Mouse (Mus musculus) cerebellum, adult 2 months (tissue): ENCODE measurements around the gene Bcl2l2. TPM values are rescaled to one million over a fixed set of nuclear protein-coding genes. Genes with fewer than 3 reads are reported as not detected.

Source experiments
- DNase-seq, 2 experiments: peaks; one replicate each; pipeline ENCODE4 v3.0.0; 2021
- H3K27ac ChIP-seq: fragments of 200-500 bp; 2 replicates; pipeline ENCODE4 v1.5.1; 2012; ENCODE audit warnings: low read length, control low read depth, inconsistent platforms; ENCODE audit not compliant: insufficient read depth
- H3K27me3 ChIP-seq: fragments of 200-500 bp; 2 replicates; pipeline ENCODE4 v1.6.1; 2012; ENCODE audit warnings: inconsistent platforms, mild to moderate bottlenecking, low read length, moderate library complexity; ENCODE audit not compliant: control insufficient read depth, insufficient read depth
- H3K4me1 ChIP-seq: fragments of 200-500 bp; 2 replicates; pipeline ENCODE4 v1.6.1; 2011; ENCODE audit warnings: low read length; ENCODE audit not compliant: control insufficient read depth, insufficient read depth
- H3K4me3 ChIP-seq: fragments of 200-500 bp; replicated peaks from 2 replicates; pipeline ENCODE3; 2011; ENCODE audit warnings: mild to moderate bottlenecking, low read depth, low read length, control low read depth; ENCODE audit not compliant: insufficient read depth
- CTCF ChIP-seq: fragments of 200-500 bp; IDR thresholded peaks from 2 replicates; pipeline ENCODE4 v1.5.1; 2011; ENCODE audit warnings: low read depth, mild to moderate bottlenecking, control low read depth, low read length, moderate library complexity, borderline replicate concordance; ENCODE audit not compliant: insufficient read depth
- POLR2A ChIP-seq: fragments of 200-500 bp; IDR thresholded peaks from 2 replicates; pipeline ENCODE4 v1.6.1; 2011; ENCODE audit warnings: low read length, control low read depth, borderline replicate concordance; ENCODE audit not compliant: insufficient read depth
- WGBS: fragments of 180-500 bp; shearing (Covaris S2); methylation state at CpG from one replicate; pipeline ENCODE4 v1.1.7; 2018; 5-methylcytosine and 5-hydroxymethylcytosine counted together
- polyA plus RNA-seq: library from polyadenylated mRNA; depleted of rRNA; stranded (reverse); fragments of >200 nt; gene quantifications from 2 replicates; pipeline ENCODE4 v1.2.3, GENCODE M21; 2012; rRNA removed

The Bcl2l2 gene
- polyA plus RNA-seq, 1 experiment: 113 TPM

GRCm38 (mm10) chr14:54935904-54936830 lies 53.0 kb downstream of the Bcl2l2 start, which contains the start of gene Cmtm5:
TSS of gene Cmtm5 (plus strand) at chr14:54936261.
- H3K27me3 ChIP-seq: no peaks in the 10 kb centered on the region
- DNase-seq: peak; percentile 36 to 65
- WGBS: 17% methylated on average over 8 of the region's 8 CpGs
- H3K27ac ChIP-seq: peak within 1 kb of the TSS; percentile 68; the same call in 1 of the 2 replicates
- TF ChIP-seq CTCF: no peak; the same call in 1 of the 2 replicates
- TF ChIP-seq POLR2A: no peak
- no peaks in the 10 kb centered on the region for H3K4me1 ChIP-seq
- peak within 1 kb of the TSS; percentile 29 for H3K4me3 ChIP-seq

- H3K4me1 ChIP-seq: no peaks in the 10 kb centered on the region
- peak overlapping the region; percentile 29 for H3K4me3 ChIP-seq
- WGBS: 58% methylated on average over 6 of the region's 6 CpGs
- H3K27me3 ChIP-seq: no peaks in the 10 kb centered on the region
- H3K27ac ChIP-seq: no peak overlapping the region; the same call in 1 of the 2 replicates
- TF ChIP-seq POLR2A (no peak), CTCF (no peak)
- no peak for DNase-seq
Measured at GRCm38 (mm10) chr14:54936831-54937160, 53.6 kb downstream of the Bcl2l2 start.

- Histone ChIP-seq H3K4me1 (no peaks in the 10 kb centered on the region), H3K27ac (no peak overlapping the region), H3K27me3 (no peaks in the 10 kb centered on the region), H3K4me3 (no peak overlapping the region)
- TF ChIP-seq CTCF: no peak
- no peak for TF ChIP-seq POLR2A
- no peak for DNase-seq
- 84% methylated on average over 16 of the region's 16 CpGs for WGBS
Measured at GRCm38 (mm10) chr14:54937361-54938182, 54.4 kb downstream of the Bcl2l2 start.

Other genes starting within 250 kb of the Bcl2l2 start
- not detected in 2 replicates for gene Gm17606, start 242.4 kb upstream of the Bcl2l2 start, polyA plus RNA-seq
- gene Cdh24, start 242.0 kb upstream of the Bcl2l2 start, polyA plus RNA-seq: 7.6 and 10.3 TPM in 2 replicates
- gene 1700123O20Rik, start 197.2 kb upstream of the Bcl2l2 start, polyA plus RNA-seq: 45.2 and 51.0 TPM in 2 replicates
- 199 and 207 TPM in 2 replicates for gene Acin1, start 196.4 kb upstream of the Bcl2l2 start, polyA plus RNA-seq
- 0.03 and 0.08 TPM in 2 replicates for gene Gm29776, start 184.5 kb upstream of the Bcl2l2 start, polyA plus RNA-seq
- gene Cebpe, start 171.2 kb upstream of the Bcl2l2 start, polyA plus RNA-seq: 0.08 TPM in 2 replicates
- 37.1 and 41.6 TPM in 2 replicates for gene Slc7a8, start 101.4 kb upstream of the Bcl2l2 start, polyA plus RNA-seq
- gene Rnf212b, start 69.2 kb upstream of the Bcl2l2 start, polyA plus RNA-seq: not detected in 2 replicates
- gene Homez, start 12.4 kb upstream of the Bcl2l2 start, polyA plus RNA-seq: 12.0 and 12.4 TPM in 2 replicates
- gene Ppp1r3e, start 5.8 kb upstream of the Bcl2l2 start, polyA plus RNA-seq: 21.6 and 22.1 TPM in 2 replicates
- gene Gm20521, start 64 bp downstream of the Bcl2l2 start, polyA plus RNA-seq: 0.34 TPM in 1 of 2 replicates, not detected in the other
- gene Pabpn1, start 9.1 kb downstream of the Bcl2l2 start, polyA plus RNA-seq: 413 and 433 TPM in 2 replicates
- gene Slc22a17, start 29.8 kb downstream of the Bcl2l2 start, polyA plus RNA-seq: 687 and 690 TPM in 2 replicates
- gene Efs, start 42.7 kb downstream of the Bcl2l2 start, polyA plus RNA-seq: 9.9 and 11.2 TPM in 2 replicates
- gene Il25, start 49.3 kb downstream of the Bcl2l2 start, polyA plus RNA-seq: 0.26 and 0.43 TPM in 2 replicates
- gene Cmtm5, start 52.9 kb downstream of the Bcl2l2 start, polyA plus RNA-seq: 215 and 237 TPM in 2 replicates
- gene Myh6, start 83.5 kb downstream of the Bcl2l2 start, polyA plus RNA-seq: 0.10 TPM in 1 of 2 replicates, not detected in the other
- not detected in 2 replicates for gene Gm17428, start 93.6 kb downstream of the Bcl2l2 start, polyA plus RNA-seq
- gene Myh7, start 111.2 kb downstream of the Bcl2l2 start, polyA plus RNA-seq: 4.4 and 6.9 TPM in 2 replicates
- 49.4 and 50.4 TPM in 2 replicates for gene Ngdn, start 132.1 kb downstream of the Bcl2l2 start, polyA plus RNA-seq
- gene Zfhx2, start 208.9 kb downstream of the Bcl2l2 start, polyA plus RNA-seq: 10.7 and 11.0 TPM in 2 replicates
- 12.8 and 13.8 TPM in 2 replicates for gene Thtpa, start 211.4 kb downstream of the Bcl2l2 start, polyA plus RNA-seq
- gene Ap1g2, start 223.2 kb downstream of the Bcl2l2 start, polyA plus RNA-seq: 18.6 and 19.1 TPM in 2 replicates
- 204 and 227 TPM in 2 replicates for gene Jph4, start 233.6 kb downstream of the Bcl2l2 start, polyA plus RNA-seq